Mouse (Mus musculus) heart, postnatal 0 days (tissue): Measurements from ENCODE around the gene Hnrnpul1. TPM values are rescaled to one million over a fixed set of nuclear protein-coding genes. Genes with fewer than 3 reads are reported as not detected.

Experiments used
- ATAC-seq: fragments of 200-750 bp; cut with Nextera tagmentation; 2 replicates; pipeline ENCODE4 v1.8.0; 2017; ENCODE audit warnings: low read depth, moderate number of reproducible peaks, moderate library complexity; ENCODE audit not compliant: insufficient read depth
- DNase-seq: peaks from one replicate; pipeline ENCODE4 v3.0.0-alpha.2; 2016; ENCODE audit warnings: low spot score
- H3K27ac ChIP-seq: fragments of 300-500 bp; sonication (generic); 2 replicates; pipeline ENCODE4 v1.5.1; 2014; ENCODE audit warnings: low read depth, mild to moderate bottlenecking
- H3K27me3 ChIP-seq: fragments of 300-500 bp; sonication (generic); 2 replicates; pipeline ENCODE4 v1.6.1; 2014; ENCODE audit warnings: low read length, mixed read lengths; ENCODE audit not compliant: control insufficient read depth, insufficient read depth
- H3K36me3 ChIP-seq: fragments of 300-500 bp; sonication (generic); replicated peaks from 2 replicates; pipeline ENCODE4 v1.6.1; 2014; ENCODE audit warnings: low read length, mixed read lengths; ENCODE audit not compliant: control insufficient read depth, insufficient read depth
- H3K4me1 ChIP-seq: fragments of 300-500 bp; sonication (generic); 2 replicates; pipeline ENCODE4 v1.6.1; 2014; ENCODE audit warnings: antibody characterized with exemption; ENCODE audit not compliant: control insufficient read depth, insufficient read depth
- H3K4me2 ChIP-seq: fragments of 300-500 bp; sonication (generic); 2 replicates; pipeline ENCODE4 v1.6.1; 2014; ENCODE audit warnings: low read depth, mild to moderate bottlenecking, low read length, moderate library complexity
- H3K4me3 ChIP-seq: fragments of 300-500 bp; sonication (generic); 2 replicates; pipeline ENCODE4 v1.5.1; 2014; ENCODE audit warnings: low read depth, low read length
- H3K9ac ChIP-seq: fragments of 300-500 bp; sonication (generic); replicated peaks from 2 replicates; pipeline ENCODE4 v1.6.1; 2014; ENCODE audit warnings: low read depth, low read length, mixed read lengths
- H3K9me3 ChIP-seq: fragments of 300-500 bp; sonication (generic); replicated peaks from 2 replicates; pipeline ENCODE4 v1.6.1; 2016; ENCODE audit warnings: low read length; ENCODE audit not compliant: control insufficient read depth
- CTCF ChIP-seq: IDR thresholded peaks from 2 replicates; pipeline ENCODE4 v1.5.1; 2016; ENCODE audit warnings: antibody characterized with exemption, control low read depth, low read depth
- EP300 ChIP-seq: IDR thresholded peaks from 2 replicates; pipeline ENCODE4 v1.6.1; 2016; ENCODE audit warnings: antibody characterized with exemption, low read depth
- WGBS: fragments of 180-500 bp; shearing (Covaris S2); extraction: QIAGEN DNeasy Blood & Tissue Kit; methylation state at CpG from one replicate; pipeline ENCODE4 v1.1.7; 2014; 5-methylcytosine and 5-hydroxymethylcytosine counted together
- polyA plus RNA-seq: library from polyadenylated mRNA; unstranded; fragments of >200 nt; fragmentation: Nextera tagmentation; extraction: Ambion mirVana; gene quantifications from 2 replicates; pipeline ENCODE4 v1.2.1, GENCODE M21; 2015
- total RNA-seq: library from RNA; depleted of rRNA; stranded (reverse); fragments of >200 nt; gene quantifications from 2 replicates; pipeline ENCODE4 v1.2.3, GENCODE M21; 2014; ENCODE audit warnings: low replicate concordance; rRNA removed

Hnrnpul1 gene
- total and polyA plus RNA-seq, 2 experiments from 2014 or later = 27.7 to 78.5 TPM

DNA sequence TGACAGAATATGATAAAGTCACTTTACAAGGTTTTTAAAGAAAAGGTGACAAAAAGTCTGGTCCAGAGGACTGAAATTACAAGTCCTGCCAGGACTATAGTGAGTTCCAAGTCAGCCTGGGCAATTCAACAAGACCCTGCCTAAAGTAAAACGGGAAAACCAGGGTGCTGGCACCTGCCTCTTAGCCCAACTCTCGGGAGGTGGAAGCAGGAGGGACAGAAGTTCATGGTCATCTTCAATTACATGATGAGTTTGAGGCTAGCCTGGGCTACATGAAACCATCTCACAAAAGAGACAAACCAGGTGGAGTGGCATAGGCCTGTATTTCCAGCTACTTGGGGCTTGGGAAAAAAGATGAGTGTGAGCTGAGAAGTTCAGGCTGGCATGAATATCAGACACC lies 82.9 kb downstream of the Hnrnpul1 start:
- Histone ChIP-seq H3K4me2 (no peak overlapping the region), H3K36me3 (0 out of 2 replicates have a peak, but pooled peaks cover 17% of the 10 kb centered on the region), H3K27me3 (peaks cover 26% of the 10 kb centered on the region), H3K4me3 (no peak overlapping the region), H3K4me1 (peaks cover 12% of the 10 kb centered on the region; the same call in 1 of the 2 replicates), H3K27ac (no peak overlapping the region), H3K9ac (no peak overlapping the region), H3K9me3 (no peaks in the 10 kb centered on the region)
- ATAC-seq = no peak
- 41% methylated on average over 2 of the region's 2 CpGs for WGBS
- no peak for TF ChIP-seq CTCF
- no peak for TF ChIP-seq EP300
- no peak for DNase-seq

Other genes starting within 250 kb of the Hnrnpul1 start
- not detected in 2 replicates for gene Ceacam2, start 214.9 kb downstream of the Hnrnpul1 start, total RNA-seq
- gene Ceacam2, start 214.9 kb downstream of the Hnrnpul1 start, polyA plus RNA-seq = not detected in 2 replicates
- not detected in 2 replicates for gene Erich4, start 138.9 kb downstream of the Hnrnpul1 start, total RNA-seq
- gene Erich4, start 138.9 kb downstream of the Hnrnpul1 start, polyA plus RNA-seq = 0.12 TPM in 1 of 2 replicates, not detected in the other
- gene Dmac2, start 135.3 kb downstream of the Hnrnpul1 start, total RNA-seq = 73.5 and 80.4 TPM in 2 replicates
- 71.3 and 72.2 TPM in 2 replicates for gene Dmac2, start 135.3 kb downstream of the Hnrnpul1 start, polyA plus RNA-seq
- gene B3gnt8, start 128.1 kb downstream of the Hnrnpul1 start, total RNA-seq = 9.9 and 11.3 TPM in 2 replicates
- 4.1 and 4.6 TPM in 2 replicates for gene B3gnt8, start 128.1 kb downstream of the Hnrnpul1 start, polyA plus RNA-seq
- 146 and 154 TPM in 2 replicates for gene Bckdha, start 95.8 kb downstream of the Hnrnpul1 start, total RNA-seq
- gene Bckdha, start 95.8 kb downstream of the Hnrnpul1 start, polyA plus RNA-seq = 89.5 and 100 TPM in 2 replicates
- 20.1 and 20.3 TPM in 2 replicates for gene Exosc5, start 95.6 kb downstream of the Hnrnpul1 start, total RNA-seq
- 27.7 and 28.2 TPM in 2 replicates for gene Exosc5, start 95.6 kb downstream of the Hnrnpul1 start, polyA plus RNA-seq
- gene Tmem91, start 79.6 kb downstream of the Hnrnpul1 start, total RNA-seq = not detected in 2 replicates
- gene Tmem91, start 79.6 kb downstream of the Hnrnpul1 start, polyA plus RNA-seq = 0.77 and 1.2 TPM in 2 replicates
- 5.0 and 11.4 TPM in 2 replicates for gene B9d2, start 74.0 kb downstream of the Hnrnpul1 start, total RNA-seq
- gene B9d2, start 74.0 kb downstream of the Hnrnpul1 start, polyA plus RNA-seq = 26.5 and 26.7 TPM in 2 replicates
- 10.4 and 10.7 TPM in 2 replicates for gene Tgfb1, start 67.8 kb downstream of the Hnrnpul1 start, total RNA-seq
- gene Tgfb1, start 67.8 kb downstream of the Hnrnpul1 start, polyA plus RNA-seq = 2.6 TPM in 2 replicates
- gene Ccdc97, start 35.7 kb downstream of the Hnrnpul1 start, total RNA-seq = 11.6 and 31.6 TPM in 2 replicates
- gene Ccdc97, start 35.7 kb downstream of the Hnrnpul1 start, polyA plus RNA-seq = 13.3 and 14.7 TPM in 2 replicates
- 56.5 and 63.8 TPM in 2 replicates for gene Axl, start 33.9 kb upstream of the Hnrnpul1 start, total RNA-seq
- 32.1 and 33.3 TPM in 2 replicates for gene Axl, start 33.9 kb upstream of the Hnrnpul1 start, polyA plus RNA-seq
- 10.1 and 12.7 TPM in 2 replicates for gene Cyp2s1, start 62.2 kb upstream of the Hnrnpul1 start, total RNA-seq
- gene Cyp2s1, start 62.2 kb upstream of the Hnrnpul1 start, polyA plus RNA-seq = 4.1 and 4.4 TPM in 2 replicates
- not detected in 2 replicates for gene Cyp2b10, start 142.9 kb upstream of the Hnrnpul1 start, total RNA-seq
- gene Cyp2b10, start 142.9 kb upstream of the Hnrnpul1 start, polyA plus RNA-seq = 0.08 and 0.45 TPM in 2 replicates